Mouse (Mus musculus) brown adipose tissue, adult 24 weeks (tissue): ENCODE data around the gene Zfp445. TPM values are rescaled to one million over a fixed set of nuclear protein-coding genes. Genes with fewer than 3 reads are reported as not detected.

Source experiments
- H3K27ac ChIP-seq: fragments of 200-500 bp; replicated peaks from 2 replicates; pipeline ENCODE4 v1.5.1; 2012; ENCODE audit warnings: low read depth, mild to moderate bottlenecking, low read length
- H3K4me1 ChIP-seq: fragments of 200-500 bp; 2 replicates; pipeline ENCODE4 v1.6.1; 2012; ENCODE audit warnings: low read length, mixed read lengths; ENCODE audit not compliant: control insufficient read depth, insufficient read depth, insufficient read length
- H3K4me3 ChIP-seq: fragments of 200-500 bp; 2 replicates; pipeline ENCODE4 v1.5.1; 2012; ENCODE audit warnings: low read depth, mild to moderate bottlenecking, low read length, moderate library complexity; ENCODE audit not compliant: insufficient read depth
- polyA plus RNA-seq: library from polyadenylated mRNA; stranded (reverse); fragments of >200 nt; gene quantifications from 2 replicates; pipeline ENCODE4 v1.2.4, GENCODE M21; 2012; ENCODE audit not compliant: missing spikeins, insufficient read depth, insufficient read length

Zfp445 gene
- polyA plus RNA-seq, 1 experiment, result 26.4 TPM

GRCm38 (mm10) chr9:122807186-122807585 lies 58.6 kb downstream of the Zfp445 start:
- no peak overlapping the region for H3K27ac ChIP-seq

DNA sequence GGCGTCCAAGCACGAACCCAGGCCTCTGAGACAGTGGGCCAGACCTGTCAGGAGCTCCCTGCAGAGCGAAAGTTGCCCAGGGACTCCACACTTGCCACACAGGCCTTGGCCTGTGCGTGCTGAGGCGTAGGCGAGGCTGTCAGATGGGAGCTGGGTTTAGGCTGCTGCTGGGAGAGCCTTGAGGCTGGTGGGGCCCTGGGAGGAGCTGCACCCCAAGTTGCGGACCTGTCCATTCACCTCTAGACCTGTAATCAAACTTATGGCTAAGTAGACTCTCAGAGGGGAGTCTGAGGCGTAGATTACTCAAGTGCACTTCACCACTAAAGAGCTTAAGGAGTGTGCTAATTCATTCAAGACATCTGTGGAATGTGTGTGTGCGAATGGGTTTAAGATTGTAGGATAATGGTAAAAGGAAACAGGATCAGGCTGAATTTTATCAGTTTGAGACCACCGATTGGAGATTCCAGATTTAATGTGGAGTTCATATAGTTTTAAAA lies 59.9 kb downstream of the Zfp445 start:
- Histone ChIP-seq H3K27ac (peak overlapping the region; percentile 95), H3K4me1 (peaks cover 3% of the 10 kb centered on the region; the same call in 1 of the 2 replicates), H3K4me3 (peak overlapping the region; percentile 88)

More at GRCm38 (mm10) chr9:122807186-122807585, 58.6 kb downstream of the Zfp445 start:
- Histone ChIP-seq H3K4me1 (peaks cover 3% of the 10 kb centered on the region; the same call in 1 of the 2 replicates), H3K4me3 (no peak overlapping the region)

- H3K4me1 ChIP-seq, result peaks cover 3% of the 10 kb centered on the region; the same call in 1 of the 2 replicates
- peak within 1 kb of the TSS; percentile 95 for H3K27ac ChIP-seq
- peak within 1 kb of the TSS; percentile 88 for H3K4me3 ChIP-seq
Measured at GRCm38 (mm10) chr9:122805053-122805844, 60.6 kb downstream of the Zfp445 start, which contains the start of gene Tcaim. TSS of gene Tcaim (plus strand) at chr9:122805539.

Other genes with a start within 250 kb of the Zfp445 start
- not detected in 2 replicates for gene Topaz1, start 118.7 kb downstream of the Zfp445 start, polyA plus RNA-seq
- 21.5 and 23.5 TPM in 2 replicates for gene Tcaim, start 60.5 kb downstream of the Zfp445 start, polyA plus RNA-seq
- not detected in 2 replicates for gene Gm35549, start 22.0 kb downstream of the Zfp445 start, polyA plus RNA-seq
- gene Zkscan7, start 19.7 kb upstream of the Zfp445 start, polyA plus RNA-seq, result 2.7 and 3.8 TPM in 2 replicates
- 0.95 TPM in 1 of 2 replicates, not detected in the other for gene Zfp105, start 57.1 kb upstream of the Zfp445 start, polyA plus RNA-seq
- gene 1110059G10Rik, start 85.0 kb upstream of the Zfp445 start, polyA plus RNA-seq, result 26.9 and 39.3 TPM in 2 replicates
- gene Kif15, start 85.0 kb upstream of the Zfp445 start, polyA plus RNA-seq, result 0.63 TPM in 1 of 2 replicates, not detected in the other
- 8.4 and 13.7 TPM in 2 replicates for gene Tmem42, start 155.3 kb upstream of the Zfp445 start, polyA plus RNA-seq
- not detected in 2 replicates for gene Tgm4, start 168.7 kb upstream of the Zfp445 start, polyA plus RNA-seq
- 22.4 and 35.2 TPM in 2 replicates for gene Zdhhc3, start 247.2 kb upstream of the Zfp445 start, polyA plus RNA-seq
- gene Exosc7, start 247.2 kb upstream of the Zfp445 start, polyA plus RNA-seq, result 18.3 and 27.9 TPM in 2 replicates